Mouse (Mus musculus) liver, embryonic 16.5 days (tissue): ENCODE results near the gene Slc7a11. TPM values are rescaled to one million over a fixed set of nuclear protein-coding genes. Genes with fewer than 3 reads are reported as not detected.

Experiments
- ATAC-seq: fragments of 200-750 bp; cut with Nextera tagmentation; 2 replicates; pipeline ENCODE4 v1.8.0; 2017; ENCODE audit warnings: low read depth, mild to moderate bottlenecking, moderate number of reproducible peaks, moderate library complexity
- H3K27ac ChIP-seq: fragments of 300-500 bp; sonication (generic); 2 replicates; pipeline ENCODE4 v1.5.1; 2014; ENCODE audit warnings: mild to moderate bottlenecking, low read length
- H3K27me3 ChIP-seq: fragments of 300-500 bp; sonication (generic); 2 replicates; pipeline ENCODE4 v1.6.1; 2014; ENCODE audit warnings: low read depth, low read length, mixed read lengths; ENCODE audit not compliant: control insufficient read depth, insufficient read depth
- H3K36me3 ChIP-seq: fragments of 300-500 bp; sonication (generic); 2 replicates; pipeline ENCODE4 v1.6.1; 2014; ENCODE audit warnings: mild to moderate bottlenecking; ENCODE audit not compliant: control insufficient read depth, insufficient read depth
- H3K4me1 ChIP-seq: fragments of 300-500 bp; sonication (generic); 2 replicates; pipeline ENCODE4 v1.6.1; 2014; ENCODE audit warnings: low read depth, low read length, mixed read lengths; ENCODE audit not compliant: control insufficient read depth
- H3K4me2 ChIP-seq: fragments of 300-500 bp; sonication (generic); 2 replicates; pipeline ENCODE4 v1.6.1; 2014; ENCODE audit warnings: low read depth, low read length, mixed read lengths
- H3K4me3 ChIP-seq: fragments of 300-500 bp; sonication (generic); 2 replicates; pipeline ENCODE4 v1.5.1; 2014; ENCODE audit warnings: low read depth, mild to moderate bottlenecking, low read length
- H3K9ac ChIP-seq: fragments of 300-500 bp; sonication (generic); 2 replicates; pipeline ENCODE4 v1.6.1; 2014; ENCODE audit warnings: low read depth, low read length
- H3K9me3 ChIP-seq: fragments of 300-500 bp; sonication (generic); replicated peaks from 2 replicates; pipeline ENCODE4 v1.6.1; 2016; ENCODE audit warnings: low read length; ENCODE audit not compliant: control insufficient read depth
- WGBS: fragments of 180-500 bp; shearing (Covaris S2); extraction: QIAGEN DNeasy Blood & Tissue Kit; methylation state at CpG from one replicate; pipeline ENCODE4 v1.1.7; 2014; ENCODE audit not compliant: insufficient replicate concordance; 5-methylcytosine and 5-hydroxymethylcytosine counted together
- polyA plus RNA-seq: library from polyadenylated mRNA; unstranded; fragments of >200 nt; fragmentation: Nextera tagmentation; extraction: Ambion mirVana; gene quantifications from 2 replicates; pipeline ENCODE4 v1.2.1, GENCODE M21; 2015

Slc7a11 gene
- polyA plus RNA-seq, 1 experiment from 2014 or later: 0.26 TPM

DNA sequence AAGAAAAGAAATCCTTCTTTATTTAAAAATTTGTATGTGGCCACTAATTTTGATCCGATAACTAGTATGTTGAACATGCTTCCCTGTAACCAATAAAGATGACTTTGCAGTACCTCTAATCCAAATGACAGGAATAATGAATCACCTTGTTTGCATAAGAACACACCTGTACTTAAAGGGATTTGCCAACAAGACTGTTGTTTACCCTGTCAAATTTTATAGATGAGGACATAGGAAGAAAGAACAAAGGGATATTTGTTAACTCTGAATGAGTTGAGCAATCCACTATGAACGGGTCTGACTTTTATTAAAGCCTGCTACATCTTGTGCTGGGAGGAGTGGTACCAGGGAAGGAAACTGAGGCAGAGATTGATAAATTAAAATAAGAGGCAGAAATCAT, 181.3 kb downstream of the Slc7a11 start:
- 50% methylated on average over 2 of the region's 2 CpGs for WGBS
- H3K4me3 ChIP-seq: no peak overlapping the region
- H3K9me3 ChIP-seq: no peaks in the 10 kb centered on the region
- ATAC-seq: no peak
- H3K27me3 ChIP-seq: no peaks in the 10 kb centered on the region
- no peak overlapping the region for H3K27ac ChIP-seq
- no peak overlapping the region for H3K9ac ChIP-seq
- no peak overlapping the region for H3K4me2 ChIP-seq
- no peaks in the 10 kb centered on the region for H3K4me1 ChIP-seq
- no peaks in the 10 kb centered on the region for H3K36me3 ChIP-seq

DNA sequence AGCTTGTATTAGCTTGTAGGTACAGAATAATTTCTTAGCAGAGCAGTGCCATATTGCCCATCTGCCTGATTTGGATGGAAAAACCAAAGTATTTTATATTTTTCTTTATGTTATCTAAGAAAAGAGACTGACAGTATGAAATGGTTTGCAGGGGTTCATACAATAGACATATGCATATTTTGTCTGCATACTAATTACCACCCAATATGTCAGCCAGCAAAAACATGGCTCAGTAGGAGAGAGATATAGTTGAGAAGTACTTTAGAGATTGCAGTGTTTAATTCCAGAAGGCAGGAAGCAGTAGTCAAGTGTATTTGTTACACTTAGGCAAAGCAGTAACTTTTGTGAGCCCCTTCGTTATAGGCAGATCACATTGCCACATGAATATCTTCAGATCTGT, 182.7 kb downstream of the Slc7a11 start:
- no peaks in the 10 kb centered on the region for H3K27me3 ChIP-seq
- no peak overlapping the region for H3K4me2 ChIP-seq
- 74% methylated on average over 1 of the region's 1 CpGs for WGBS
- H3K27ac ChIP-seq: no peak overlapping the region
- no peaks in the 10 kb centered on the region for H3K36me3 ChIP-seq
- no peaks in the 10 kb centered on the region for H3K9me3 ChIP-seq
- no peak overlapping the region for H3K4me3 ChIP-seq
- no peak overlapping the region for H3K9ac ChIP-seq
- no peak for ATAC-seq
- no peaks in the 10 kb centered on the region for H3K4me1 ChIP-seq

DNA sequence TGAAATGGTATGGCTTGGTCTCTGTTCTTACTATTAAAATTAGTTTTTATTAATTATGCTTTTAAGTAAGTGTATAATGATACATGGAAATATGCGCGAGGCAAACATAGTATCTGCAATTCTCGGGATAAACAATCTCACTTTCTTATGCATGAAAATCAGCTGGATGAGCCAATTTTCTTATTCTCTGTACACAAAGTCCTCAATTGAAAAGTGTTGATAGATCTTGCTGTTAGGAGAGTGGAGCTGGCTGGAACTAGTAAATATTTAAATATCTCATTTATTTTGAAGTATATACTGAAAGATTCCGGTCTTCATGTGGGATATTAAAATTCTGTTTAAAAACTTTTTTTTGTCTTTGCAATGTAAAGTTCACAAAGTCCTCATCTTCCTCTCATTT, 184.6 kb downstream of the Slc7a11 start:
- no peaks in the 10 kb centered on the region for H3K9me3 ChIP-seq
- ATAC-seq: no peak
- H3K4me3 ChIP-seq: no peak overlapping the region
- H3K36me3 ChIP-seq: no peaks in the 10 kb centered on the region
- H3K9ac ChIP-seq: no peak overlapping the region
- no peaks in the 10 kb centered on the region for H3K4me1 ChIP-seq
- H3K4me2 ChIP-seq: no peak overlapping the region
- WGBS: 67% methylated on average over 4 of the region's 4 CpGs
- no peak overlapping the region for H3K27ac ChIP-seq
- H3K27me3 ChIP-seq: no peaks in the 10 kb centered on the region

DNA sequence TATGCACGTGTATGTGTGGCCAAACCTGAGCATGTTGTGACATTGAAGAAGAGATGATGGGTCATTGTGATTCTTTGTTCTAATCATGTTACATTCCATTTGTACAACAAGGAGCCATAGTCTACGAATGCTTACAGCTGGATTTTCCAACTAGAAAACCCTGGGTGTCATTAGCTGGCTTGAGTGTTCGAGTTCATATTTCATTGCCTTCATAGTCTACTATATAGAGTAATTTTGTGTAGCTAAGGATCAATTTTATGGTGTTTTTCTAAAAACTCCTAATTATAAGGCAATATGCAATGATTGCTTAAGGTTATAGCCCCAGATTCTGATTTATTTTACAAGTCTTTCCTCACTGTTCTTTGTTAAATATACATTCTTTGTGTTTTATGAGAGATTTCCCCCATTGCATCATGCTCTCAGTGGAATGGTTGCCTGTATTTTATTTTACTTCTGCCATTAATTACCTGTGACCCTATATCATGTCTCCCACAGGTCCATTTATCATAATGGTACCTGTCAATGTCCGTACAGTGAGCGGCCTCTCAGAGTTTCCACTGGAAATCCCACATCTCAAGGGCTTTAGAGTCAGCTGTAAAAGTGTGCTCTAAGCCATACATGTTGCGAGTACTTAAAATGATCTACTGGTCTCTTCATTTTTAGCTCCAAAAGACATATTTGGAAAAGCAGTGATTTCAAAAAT, 193.7 kb downstream of the Slc7a11 start:
- Histone ChIP-seq H3K9me3 (no peaks in the 10 kb centered on the region), H3K4me3 (no peak overlapping the region), H3K4me1 (no peaks in the 10 kb centered on the region), H3K36me3 (no peaks in the 10 kb centered on the region), H3K4me2 (no peak overlapping the region), H3K27ac (no peak overlapping the region), H3K9ac (no peak overlapping the region), H3K27me3 (no peaks in the 10 kb centered on the region)
- no peak for ATAC-seq
- WGBS: 55% methylated on average over 6 of the region's 6 CpGs

DNA sequence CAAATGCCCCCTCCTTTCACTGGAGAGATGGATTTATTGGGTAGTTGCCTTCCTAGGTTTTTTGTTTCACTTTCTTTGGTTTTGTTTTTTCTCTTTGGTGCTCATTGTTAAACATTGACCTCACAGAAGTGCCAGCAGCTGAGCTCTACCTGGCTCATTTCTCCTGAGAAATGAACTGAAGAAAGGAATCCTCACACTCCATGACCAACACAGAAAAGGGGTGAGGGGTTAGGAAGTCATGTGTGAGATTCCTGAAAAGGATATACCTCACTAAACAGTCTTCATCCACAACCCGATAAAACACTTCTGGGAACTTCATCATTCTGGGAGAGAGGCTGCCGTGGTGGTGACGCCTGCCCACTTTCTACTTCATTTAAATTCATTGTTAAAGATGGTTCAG, 207.4 kb downstream of the Slc7a11 start:
- H3K36me3 ChIP-seq: no peaks in the 10 kb centered on the region
- H3K9me3 ChIP-seq: no peaks in the 10 kb centered on the region
- no peak overlapping the region for H3K4me3 ChIP-seq
- H3K27ac ChIP-seq: no peak overlapping the region
- H3K4me1 ChIP-seq: no peaks in the 10 kb centered on the region
- H3K4me2 ChIP-seq: no peak overlapping the region
- 60% methylated on average over 3 of the region's 3 CpGs for WGBS
- no peak for ATAC-seq
- no peaks in the 10 kb centered on the region for H3K27me3 ChIP-seq
- H3K9ac ChIP-seq: no peak overlapping the region

DNA sequence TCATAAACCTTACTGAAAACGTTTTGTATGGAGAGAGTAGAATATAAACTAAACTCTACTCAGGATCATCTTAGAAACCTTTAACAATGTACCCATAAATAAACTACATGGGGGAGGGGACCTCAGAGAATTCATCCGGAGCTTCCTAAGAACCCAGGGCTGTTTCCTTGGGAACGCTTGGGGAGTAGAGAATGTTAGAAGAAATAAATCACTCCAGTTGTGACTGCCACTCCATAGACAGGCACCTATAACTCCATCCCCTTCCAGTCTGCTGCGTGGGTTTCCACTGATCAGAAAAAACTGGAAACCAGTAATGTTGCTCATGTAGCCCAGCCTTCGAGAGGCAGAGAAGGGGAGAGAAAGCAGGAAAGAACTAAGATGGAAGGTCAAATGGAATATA, 210.3 kb downstream of the Slc7a11 start:
- 33% methylated on average over 5 of the region's 5 CpGs for WGBS
- Histone ChIP-seq H3K4me1 (no peaks in the 10 kb centered on the region), H3K9ac (no peak overlapping the region), H3K27ac (no peak overlapping the region), H3K4me2 (no peak overlapping the region), H3K27me3 (no peaks in the 10 kb centered on the region), H3K9me3 (no peaks in the 10 kb centered on the region), H3K4me3 (no peak overlapping the region), H3K36me3 (no peaks in the 10 kb centered on the region)
- ATAC-seq: no peak

DNA sequence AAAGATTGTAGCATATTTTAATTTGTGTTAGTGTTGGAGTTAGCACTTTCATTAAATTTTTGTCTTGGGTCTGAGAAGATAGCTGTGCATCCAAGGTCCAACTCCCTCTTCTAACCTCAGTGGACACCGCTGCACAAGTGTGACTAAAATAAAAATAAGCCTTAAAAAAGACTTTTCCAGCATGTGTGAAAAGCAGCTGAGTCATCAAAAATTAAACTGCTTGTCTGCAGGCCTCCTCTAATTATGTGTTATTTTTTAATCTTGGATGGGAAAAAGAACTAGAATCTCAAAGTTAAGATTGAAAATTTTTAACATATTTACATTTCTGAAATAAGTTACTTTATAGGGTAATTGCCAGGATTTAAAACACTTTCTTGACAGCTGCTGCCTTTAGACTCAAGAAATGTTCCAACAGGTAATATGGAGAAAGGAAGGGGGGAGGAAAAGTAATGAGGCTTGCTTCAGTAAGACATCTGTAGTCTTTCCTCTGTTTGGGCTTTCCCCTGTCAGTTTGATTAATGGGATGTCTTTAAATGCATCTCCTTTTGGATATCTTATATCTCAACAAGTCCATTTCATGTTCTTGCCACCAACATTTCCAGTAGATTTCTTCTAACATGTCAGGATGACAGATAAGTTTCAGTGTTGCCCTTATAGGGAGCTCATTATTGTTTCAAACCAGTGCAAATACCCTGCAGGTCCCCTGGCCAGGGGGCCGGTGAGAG, 218.9 kb downstream of the Slc7a11 start:
- Histone ChIP-seq H3K4me1 (no peaks in the 10 kb centered on the region), H3K27me3 (no peaks in the 10 kb centered on the region), H3K36me3 (no peaks in the 10 kb centered on the region), H3K4me3 (no peak overlapping the region), H3K9me3 (no peaks in the 10 kb centered on the region), H3K27ac (no peak overlapping the region), H3K4me2 (no peak overlapping the region), H3K9ac (no peak overlapping the region)
- 54% methylated on average over 2 of the region's 2 CpGs for WGBS
- no peak for ATAC-seq

DNA sequence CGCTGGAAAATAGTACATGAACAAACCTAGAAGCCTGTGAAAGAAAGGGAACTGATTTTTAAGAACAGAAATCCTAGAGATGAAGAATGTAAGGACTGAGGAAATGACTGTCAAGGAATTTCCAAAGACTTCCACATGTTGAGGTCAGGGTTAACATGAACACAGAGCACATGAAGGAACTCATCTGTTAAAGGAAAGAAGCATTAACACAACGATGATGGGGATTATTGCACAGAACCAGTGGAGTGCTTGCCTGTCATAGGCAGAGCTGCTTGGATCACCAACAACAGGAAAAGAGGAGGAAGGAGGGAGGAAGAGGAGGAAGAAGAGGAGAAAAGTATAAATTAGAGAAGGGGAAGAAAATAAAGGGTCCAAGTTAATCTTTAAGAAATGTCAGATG, 223.0 kb downstream of the Slc7a11 start:
- Histone ChIP-seq H3K4me3 (no peak overlapping the region), H3K9me3 (no peaks in the 10 kb centered on the region), H3K27me3 (no peaks in the 10 kb centered on the region), H3K9ac (no peak overlapping the region), H3K4me1 (no peaks in the 10 kb centered on the region), H3K27ac (no peak overlapping the region), H3K4me2 (no peak overlapping the region), H3K36me3 (no peaks in the 10 kb centered on the region)
- ATAC-seq: no peak
- 46% methylated on average over 2 of the region's 2 CpGs for WGBS

DNA sequence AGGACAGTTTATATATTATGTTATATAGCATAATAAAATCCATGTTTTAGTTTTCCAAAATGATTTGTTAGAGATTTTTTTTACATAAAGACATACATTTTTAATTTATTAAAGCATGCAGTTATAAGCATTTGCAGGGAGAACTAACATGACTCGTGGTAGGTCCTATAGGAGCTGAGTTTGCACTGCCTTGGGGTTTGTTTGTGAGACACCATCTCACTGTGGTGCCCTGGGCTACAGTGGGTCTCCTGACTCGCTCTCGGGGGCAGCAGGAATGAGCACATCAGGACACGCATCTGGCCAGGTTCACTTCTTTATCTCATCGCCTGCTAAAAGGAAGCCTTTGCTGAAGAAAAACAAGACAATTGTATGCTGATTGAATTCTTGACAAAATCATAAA, 257.0 kb downstream of the Slc7a11 start:
- no peaks in the 10 kb centered on the region for H3K27me3 ChIP-seq
- WGBS: 59% methylated on average over 5 of the region's 5 CpGs
- H3K4me3 ChIP-seq: no peak overlapping the region
- H3K9ac ChIP-seq: no peak overlapping the region
- no peak overlapping the region for H3K27ac ChIP-seq
- no peaks in the 10 kb centered on the region for H3K36me3 ChIP-seq
- no peaks in the 10 kb centered on the region for H3K4me1 ChIP-seq
- ATAC-seq: no peak
- no peaks in the 10 kb centered on the region for H3K9me3 ChIP-seq
- no peak overlapping the region for H3K4me2 ChIP-seq
